Mouse (Mus musculus) forebrain, embryonic 15.5 days (tissue): ENCODE results near the gene Gm42906. TPM values are rescaled to one million over a fixed set of nuclear protein-coding genes. Genes with fewer than 3 reads are reported as not detected.

Source experiments
- ATAC-seq: fragments of 200-750 bp; cut with Nextera tagmentation; replicated peaks from 2 replicates; pipeline ENCODE4 v1.8.0; 2017; ENCODE audit warnings: mild to moderate bottlenecking, moderate TSS enrichment, moderate library complexity
- H3K27ac ChIP-seq: fragments of 300-500 bp; sonication (generic); replicated peaks from 2 replicates; pipeline ENCODE4 v1.5.1; 2015; ENCODE audit warnings: mild to moderate bottlenecking, inconsistent platforms
- H3K27me3 ChIP-seq: fragments of 300-500 bp; sonication (generic); 2 replicates; pipeline ENCODE4 v1.6.1; 2015; ENCODE audit warnings: inconsistent platforms
- H3K36me3 ChIP-seq: fragments of 300-500 bp; sonication (generic); 2 replicates; pipeline ENCODE4 v1.6.1; 2015; ENCODE audit warnings: mild to moderate bottlenecking, inconsistent platforms
- H3K4me1 ChIP-seq: fragments of 300-500 bp; sonication (generic); 2 replicates; pipeline ENCODE4 v1.6.1; 2015; ENCODE audit warnings: inconsistent platforms
- H3K4me2 ChIP-seq: fragments of 300-500 bp; sonication (generic); replicated peaks from 2 replicates; pipeline ENCODE4 v1.6.1; 2015; ENCODE audit warnings: mild to moderate bottlenecking, inconsistent platforms
- H3K4me3 ChIP-seq: fragments of 300-500 bp; sonication (generic); 2 replicates; pipeline ENCODE4 v1.5.1; 2015; ENCODE audit warnings: mild to moderate bottlenecking, inconsistent platforms
- H3K9ac ChIP-seq: fragments of 300-500 bp; sonication (generic); replicated peaks from 2 replicates; pipeline ENCODE4 v1.6.1; 2015; ENCODE audit warnings: mild to moderate bottlenecking, inconsistent platforms
- H3K9me3 ChIP-seq: fragments of 300-500 bp; sonication (generic); 2 replicates; pipeline ENCODE4 v1.6.1; 2016; ENCODE audit warnings: inconsistent platforms
- WGBS: fragments of 180-500 bp; shearing (Covaris S2); methylation state at CpG from one replicate; pipeline ENCODE4 v1.1.7; 2015; ENCODE audit warnings: mixed read lengths; 5-methylcytosine and 5-hydroxymethylcytosine counted together
- polyA plus RNA-seq: library from polyadenylated mRNA; unstranded; fragments of >200 nt; fragmentation: Nextera tagmentation; extraction: Ambion mirVana; gene quantifications from 2 replicates; pipeline ENCODE4 v1.2.1, GENCODE M21; 2015

Gene Gm42906
- polyA plus RNA-seq, 1 experiment from 2014 or later = not detected

DNA sequence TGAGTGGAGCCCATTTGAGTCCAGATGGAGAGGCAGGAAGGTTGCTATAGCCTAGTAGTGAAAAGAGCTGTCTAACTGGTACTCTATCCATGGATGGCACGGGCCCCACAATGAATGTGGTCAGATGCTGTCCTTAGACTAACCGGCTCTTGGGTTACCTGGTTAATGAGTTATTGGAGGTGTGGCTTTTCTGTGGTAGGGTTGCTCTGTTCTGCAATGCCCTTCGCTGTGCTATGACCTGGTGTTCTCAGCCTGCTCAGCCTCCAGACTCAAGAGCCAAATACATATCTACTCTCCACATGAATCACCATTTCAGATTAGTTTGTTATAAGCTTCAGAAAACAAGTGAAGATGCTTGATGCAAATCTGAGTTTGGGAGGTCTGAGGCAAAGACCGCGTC is 385.1 kb downstream of the Gm42906 start:
- Histone ChIP-seq H3K27ac (no peak overlapping the region), H3K4me2 (no peak overlapping the region), H3K9me3 (no peaks in the 10 kb centered on the region), H3K36me3 (no peaks in the 10 kb centered on the region), H3K4me3 (no peak overlapping the region), H3K4me1 (no peaks in the 10 kb centered on the region), H3K27me3 (no peaks in the 10 kb centered on the region), H3K9ac (no peak overlapping the region)
- ATAC-seq = no peak
- WGBS = 97% methylated on average over 5 of the region's 5 CpGs

DNA sequence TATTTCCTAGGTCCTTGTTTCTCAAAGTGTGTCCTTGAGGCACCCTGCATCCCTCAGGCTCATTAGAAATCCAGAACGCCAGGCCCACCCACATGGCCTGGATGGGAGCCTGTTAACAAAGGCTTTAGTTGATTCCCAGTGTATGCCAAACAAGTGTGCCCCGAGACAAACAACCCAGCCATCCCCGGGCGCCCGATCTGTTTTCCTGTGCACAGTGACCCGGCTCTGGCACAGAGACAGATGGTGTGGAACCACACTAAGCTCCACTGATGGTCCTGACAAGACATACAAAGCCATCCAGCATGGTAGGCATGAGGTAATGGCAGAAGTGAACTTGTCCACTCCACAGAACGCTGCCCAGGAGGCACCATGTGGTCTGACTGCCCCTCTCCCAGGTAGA is 390.1 kb downstream of the Gm42906 start:
- Histone ChIP-seq H3K9ac (no peak overlapping the region), H3K4me1 (no peaks in the 10 kb centered on the region), H3K27ac (no peak overlapping the region), H3K36me3 (no peaks in the 10 kb centered on the region), H3K4me2 (no peak overlapping the region), H3K9me3 (no peaks in the 10 kb centered on the region), H3K27me3 (no peaks in the 10 kb centered on the region), H3K4me3 (no peak overlapping the region)
- no peak for ATAC-seq
- WGBS = 55% methylated on average over 7 of the region's 7 CpGs

DNA sequence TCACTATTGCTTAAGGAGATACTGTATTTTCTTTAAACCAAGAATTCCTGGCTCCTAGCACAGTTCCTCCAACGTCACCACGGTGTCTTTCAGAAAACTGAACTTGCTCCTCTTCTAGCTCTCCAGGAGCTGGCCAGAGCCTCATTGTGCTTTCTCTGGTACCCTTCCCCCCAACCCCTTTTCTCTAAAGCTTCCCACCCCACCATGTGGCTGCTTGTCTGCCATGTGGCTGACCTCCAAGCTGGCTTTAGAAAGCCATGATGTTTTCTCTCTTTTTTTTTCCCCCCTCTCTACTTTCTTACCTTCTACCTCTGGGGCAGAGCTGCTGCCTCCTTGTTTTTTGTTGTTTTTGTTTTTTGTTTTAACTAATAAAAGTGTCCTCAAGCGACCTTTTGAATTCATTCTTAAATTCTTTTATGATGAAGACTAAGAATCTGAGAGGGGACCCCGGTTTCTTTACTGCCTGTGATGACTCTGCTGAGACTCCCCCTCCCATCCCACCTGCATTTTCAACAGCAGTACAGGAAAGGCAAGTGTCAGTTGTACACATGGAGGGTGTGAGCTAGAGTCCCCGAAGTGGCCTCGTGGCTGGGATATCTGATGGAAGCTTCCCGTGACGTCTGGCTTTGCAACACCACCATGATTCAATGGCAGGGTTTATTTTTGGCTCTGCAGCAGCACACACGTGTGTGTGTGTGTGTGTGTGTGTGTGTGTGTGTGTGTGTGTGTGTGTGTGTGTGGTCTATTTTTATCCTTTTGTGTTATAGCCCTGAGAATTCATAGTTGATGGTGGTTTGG is 393.0 kb downstream of the Gm42906 start:
- Histone ChIP-seq H3K9ac (no peak overlapping the region), H3K27ac (no peak overlapping the region), H3K36me3 (no peaks in the 10 kb centered on the region), H3K4me2 (no peak overlapping the region), H3K4me3 (no peak overlapping the region), H3K9me3 (no peaks in the 10 kb centered on the region), H3K4me1 (no peaks in the 10 kb centered on the region), H3K27me3 (no peaks in the 10 kb centered on the region)
- no peak for ATAC-seq
- WGBS = 70% methylated on average over 9 of the region's 9 CpGs

DNA sequence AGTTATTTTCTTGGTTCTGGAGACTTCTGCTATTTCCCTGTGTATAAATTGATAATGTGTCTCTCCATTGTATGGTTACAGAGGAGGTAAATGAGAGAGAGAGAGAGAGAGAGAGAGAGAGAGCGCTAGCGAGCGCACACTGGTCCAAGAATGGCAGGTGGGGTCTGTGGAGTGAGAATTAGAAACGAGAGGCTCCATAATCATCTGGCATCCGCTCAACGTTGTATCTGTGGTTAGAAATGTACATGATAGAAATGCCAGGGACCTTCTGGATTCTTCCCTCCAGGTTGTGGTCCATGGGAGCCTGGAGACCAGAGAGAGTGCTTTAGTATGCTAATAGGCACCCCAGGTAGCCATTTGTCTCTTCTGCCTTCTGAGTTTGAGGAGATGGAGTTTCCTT is 399.1 kb downstream of the Gm42906 start:
- 0 out of 2 replicates have a peak overlapping the region, but pooled peaks have one; percentile 11 for H3K27ac ChIP-seq
- H3K4me3 ChIP-seq = no peak overlapping the region
- no peaks in the 10 kb centered on the region for H3K9me3 ChIP-seq
- no peak overlapping the region for H3K4me2 ChIP-seq
- H3K27me3 ChIP-seq = no peaks in the 10 kb centered on the region
- H3K4me1 ChIP-seq = peaks cover 15% of the 10 kb centered on the region
- ATAC-seq = 0 out of 2 replicates have a peak, but pooled peaks have one; percentile 23
- 50% methylated on average over 6 of the region's 6 CpGs for WGBS
- no peaks in the 10 kb centered on the region for H3K36me3 ChIP-seq
- H3K9ac ChIP-seq = no peak overlapping the region

DNA sequence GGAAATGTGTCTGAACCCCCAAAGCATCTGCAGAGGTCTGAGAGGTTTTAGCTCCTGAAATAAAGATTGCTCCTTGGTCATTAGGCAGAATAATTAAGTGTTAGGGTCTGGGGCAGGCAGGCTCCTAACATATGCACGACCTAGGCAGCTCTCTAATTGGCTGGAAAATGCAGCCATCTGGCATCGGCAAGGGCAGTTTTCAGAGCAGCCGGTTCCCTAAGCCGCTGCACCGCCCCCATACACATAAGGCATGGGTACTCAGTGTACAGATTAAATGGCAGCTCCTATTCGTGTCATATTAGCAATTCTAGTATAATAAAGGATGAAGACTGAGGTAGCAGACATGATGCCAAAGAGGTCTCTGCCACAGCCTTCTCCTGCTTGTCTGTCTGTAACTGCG is 400.8 kb downstream of the Gm42906 start:
- Histone ChIP-seq H3K4me2 (no peak overlapping the region), H3K4me3 (no peak overlapping the region), H3K9ac (no peak overlapping the region), H3K27me3 (no peaks in the 10 kb centered on the region), H3K4me1 (peaks cover 29% of the 10 kb centered on the region), H3K27ac (peak overlapping the region; percentile 64), H3K36me3 (no peaks in the 10 kb centered on the region), H3K9me3 (no peaks in the 10 kb centered on the region)
- 15% methylated on average over 7 of the region's 7 CpGs for WGBS
- ATAC-seq = peak; percentile 89

DNA sequence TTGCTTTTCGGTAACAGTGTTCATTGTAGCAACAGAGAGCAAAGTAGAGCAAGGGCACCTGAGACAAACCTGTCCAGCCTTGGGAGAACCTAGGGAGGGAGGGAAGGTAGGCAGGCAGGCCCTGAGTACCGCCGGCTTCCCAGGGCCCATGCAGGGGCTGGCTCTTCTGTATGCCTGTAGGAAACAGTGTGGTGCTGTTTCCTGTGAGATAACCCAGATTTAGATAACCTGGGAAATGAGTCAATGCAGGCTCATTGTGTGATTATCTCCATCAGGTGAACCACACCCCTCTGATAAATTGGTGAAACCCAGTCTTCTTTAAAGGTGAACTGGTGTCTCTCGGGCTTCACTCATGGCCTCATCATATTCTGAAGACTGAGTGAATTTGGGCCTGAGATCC is 401.9 kb downstream of the Gm42906 start:
- no peak for ATAC-seq

DNA sequence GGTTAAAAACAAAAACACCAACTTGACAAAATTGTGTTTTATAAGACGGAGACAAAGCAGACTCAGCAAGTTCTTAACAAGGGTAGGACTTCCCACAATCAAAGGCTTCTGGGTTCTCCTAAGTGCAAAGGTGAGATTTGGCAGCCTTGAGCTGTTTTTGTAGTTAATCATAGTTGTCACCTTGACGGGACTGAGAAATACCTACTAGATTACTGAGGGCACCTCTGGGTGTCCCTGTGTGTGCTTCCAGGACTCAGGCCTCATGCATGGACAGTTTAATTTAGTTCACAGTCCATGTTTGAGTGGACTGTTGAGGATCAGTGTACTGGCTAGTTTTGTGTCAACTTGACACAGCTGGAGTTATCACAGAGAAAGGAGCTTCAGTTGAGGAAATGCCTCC is 403.5 kb downstream of the Gm42906 start:
- H3K4me2 ChIP-seq = no peak overlapping the region
- no peak overlapping the region for H3K9ac ChIP-seq
- no peaks in the 10 kb centered on the region for H3K27me3 ChIP-seq
- WGBS = 89% methylated on average over 2 of the region's 2 CpGs
- H3K4me1 ChIP-seq = peaks cover 37% of the 10 kb centered on the region
- no peaks in the 10 kb centered on the region for H3K36me3 ChIP-seq
- H3K27ac ChIP-seq = no peak overlapping the region
- ATAC-seq = no peak
- H3K9me3 ChIP-seq = no peaks in the 10 kb centered on the region
- H3K4me3 ChIP-seq = no peak overlapping the region

More for the DNA sequence above, 401.9 kb downstream of the Gm42906 start:
- Histone ChIP-seq H3K36me3 (no peaks in the 10 kb centered on the region), H3K4me2 (no peak overlapping the region), H3K4me3 (no peak overlapping the region), H3K9ac (no peak overlapping the region), H3K27ac (no peak overlapping the region), H3K4me1 (peaks cover 29% of the 10 kb centered on the region), H3K27me3 (no peaks in the 10 kb centered on the region), H3K9me3 (no peaks in the 10 kb centered on the region)
- 89% methylated on average over 4 of the region's 4 CpGs for WGBS

DNA sequence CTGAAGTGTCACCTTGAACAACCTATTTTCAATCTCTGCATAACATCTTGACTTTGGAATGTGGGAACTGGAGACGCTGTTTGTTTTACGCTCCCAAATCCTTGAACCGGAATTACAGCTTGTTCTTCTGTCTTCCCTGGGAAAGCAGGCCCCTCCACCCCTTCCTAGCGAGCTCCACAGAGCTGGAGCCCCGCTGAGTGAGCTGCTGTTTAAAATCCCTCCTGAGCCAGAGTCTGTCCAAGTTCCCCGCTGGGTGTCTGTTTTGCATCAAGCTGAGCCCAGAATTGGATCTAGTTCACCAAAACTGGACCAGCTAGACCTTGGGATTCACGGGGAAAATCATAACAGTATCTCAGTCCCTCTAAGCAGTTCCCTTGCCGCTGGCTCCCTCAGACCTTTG is 404.5 kb downstream of the Gm42906 start:
- Histone ChIP-seq H3K27me3 (no peaks in the 10 kb centered on the region), H3K4me3 (no peak overlapping the region), H3K36me3 (no peaks in the 10 kb centered on the region), H3K4me1 (peaks cover 33% of the 10 kb centered on the region), H3K4me2 (peak overlapping the region; percentile 17; the same call in 1 of the 2 replicates), H3K9me3 (no peaks in the 10 kb centered on the region), H3K9ac (no peak overlapping the region), H3K27ac (peak overlapping the region; percentile 47)
- WGBS = 14% methylated on average over 8 of the region's 8 CpGs
- ATAC-seq = no peak

DNA sequence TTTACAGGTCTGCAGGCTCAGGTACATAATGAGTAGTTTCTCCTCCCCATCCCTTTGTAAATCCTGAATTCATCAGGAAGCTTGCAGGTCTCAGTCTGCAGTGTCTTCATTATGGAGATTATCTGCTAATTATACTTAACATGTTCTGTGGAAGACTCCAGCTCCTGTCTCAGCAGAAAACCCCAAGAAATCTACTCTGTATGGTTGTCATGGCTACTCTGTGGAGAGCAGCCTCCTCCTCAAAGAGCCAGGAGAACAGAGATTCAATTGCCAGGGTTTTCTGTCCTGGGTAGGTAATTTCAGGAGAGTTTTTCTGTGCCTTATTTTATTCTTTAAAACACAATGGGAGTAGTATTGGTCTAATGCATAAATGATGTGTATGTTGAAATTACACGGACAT is 405.0 kb downstream of the Gm42906 start:
- no peak for ATAC-seq
- Histone ChIP-seq H3K9me3 (no peaks in the 10 kb centered on the region), H3K27ac (peak overlapping the region; percentile 47), H3K9ac (no peak overlapping the region), H3K36me3 (no peaks in the 10 kb centered on the region), H3K27me3 (no peaks in the 10 kb centered on the region), H3K4me2 (no peak overlapping the region), H3K4me1 (peaks cover 31% of the 10 kb centered on the region), H3K4me3 (no peak overlapping the region)
- 10% methylated on average over 1 of the region's 1 CpGs for WGBS

DNA sequence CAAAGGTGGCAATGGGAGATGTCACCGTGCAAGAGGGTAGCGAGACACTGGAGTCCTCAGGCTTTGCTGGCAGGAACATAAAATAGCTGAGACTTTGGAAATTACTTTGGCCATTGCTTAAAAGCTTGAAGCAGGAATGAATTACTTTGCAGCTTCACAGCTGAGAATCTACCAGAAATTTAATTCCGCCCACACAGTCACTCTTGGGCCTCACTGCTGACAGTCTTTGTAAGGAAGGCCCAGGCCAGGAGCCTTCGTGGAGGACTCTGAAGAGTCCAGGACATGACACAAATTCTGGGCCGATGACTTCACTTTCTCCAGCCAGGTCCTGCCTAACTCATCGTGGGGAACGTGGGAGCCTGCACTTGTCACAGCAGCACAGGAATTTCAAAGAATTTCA is 405.9 kb downstream of the Gm42906 start:
- 88% methylated on average over 7 of the region's 7 CpGs for WGBS

DNA sequence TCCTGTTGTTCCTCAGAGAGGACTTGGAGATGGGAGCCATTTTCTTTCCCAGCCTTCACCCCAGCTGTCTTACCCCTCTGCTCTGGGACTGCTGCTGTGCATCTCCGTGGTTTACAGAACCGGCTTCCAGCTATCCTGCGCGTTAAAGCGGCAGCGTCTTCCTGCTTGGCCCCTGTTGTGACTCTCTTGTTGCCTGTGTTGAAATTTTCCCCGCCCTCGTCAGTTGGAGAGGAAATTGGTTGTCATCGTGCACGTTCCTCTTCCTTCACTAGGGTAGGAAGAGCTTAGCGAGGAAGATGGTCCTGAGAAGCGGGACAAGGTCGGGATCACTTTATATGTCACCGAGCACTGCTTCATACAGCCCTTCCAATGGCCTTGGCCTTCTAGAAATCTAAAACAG is 407.1 kb downstream of the Gm42906 start:
- WGBS = 85% methylated on average over 14 of the region's 14 CpGs
- H3K27me3 ChIP-seq = no peaks in the 10 kb centered on the region
- H3K9me3 ChIP-seq = no peaks in the 10 kb centered on the region
- H3K4me3 ChIP-seq = no peak overlapping the region
- peaks cover 22% of the 10 kb centered on the region for H3K4me1 ChIP-seq
- H3K9ac ChIP-seq = no peak overlapping the region
- ATAC-seq = no peak
- no peaks in the 10 kb centered on the region for H3K36me3 ChIP-seq
- H3K27ac ChIP-seq = no peak overlapping the region
- no peak overlapping the region for H3K4me2 ChIP-seq

More for the DNA sequence above, 405.9 kb downstream of the Gm42906 start:
- Histone ChIP-seq H3K27ac (no peak overlapping the region), H3K4me3 (no peak overlapping the region), H3K9me3 (no peaks in the 10 kb centered on the region), H3K36me3 (no peaks in the 10 kb centered on the region), H3K4me1 (peaks cover 23% of the 10 kb centered on the region), H3K27me3 (no peaks in the 10 kb centered on the region), H3K4me2 (no peak overlapping the region), H3K9ac (no peak overlapping the region)
- no peak for ATAC-seq

DNA sequence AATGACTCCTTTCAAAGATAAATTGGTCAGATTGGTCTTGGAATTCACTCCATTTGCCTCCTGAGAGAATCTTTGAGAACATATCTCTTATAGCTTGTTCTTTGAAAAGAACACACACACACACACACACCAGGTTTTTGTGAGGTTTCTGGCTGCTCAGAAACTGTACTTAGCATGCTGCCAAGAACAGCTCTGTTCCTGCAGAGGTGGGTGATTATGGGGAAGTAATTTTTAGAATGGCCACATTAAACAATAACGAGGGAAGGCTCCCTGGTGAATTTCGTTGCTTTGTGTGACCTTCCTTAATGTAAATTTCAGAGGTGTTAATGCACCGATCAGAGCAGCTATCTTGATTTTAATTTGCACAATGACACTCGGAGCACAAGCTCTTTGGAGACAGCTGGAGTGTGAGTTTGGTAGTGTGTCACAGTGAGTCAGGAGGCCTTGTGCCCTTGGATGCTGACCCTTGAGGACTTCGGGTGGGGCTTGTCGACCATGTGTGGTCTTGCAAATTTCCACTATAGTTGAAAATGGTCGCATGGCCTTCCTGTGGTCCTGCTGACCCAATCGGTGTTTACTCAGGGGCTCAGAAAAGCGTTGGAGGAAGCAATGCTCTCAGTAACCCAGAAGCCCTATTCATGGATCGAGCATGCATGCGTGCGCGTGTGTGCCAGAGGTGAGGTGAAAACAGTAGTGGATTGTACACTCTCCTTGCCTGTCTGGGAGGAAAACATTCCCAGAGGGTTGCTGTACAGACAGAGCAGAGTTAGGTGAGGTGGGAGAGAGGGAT is 407.7 kb downstream of the Gm42906 start:
- Histone ChIP-seq H3K9me3 (no peaks in the 10 kb centered on the region), H3K4me3 (no peak overlapping the region), H3K9ac (no peak overlapping the region), H3K27me3 (no peaks in the 10 kb centered on the region), H3K4me2 (no peak overlapping the region), H3K36me3 (no peaks in the 10 kb centered on the region), H3K27ac (no peak overlapping the region), H3K4me1 (peaks cover 22% of the 10 kb centered on the region)
- 63% methylated on average over 13 of the region's 13 CpGs for WGBS
- ATAC-seq = no peak
